Mouse (Mus musculus) hindbrain, embryonic 10.5 days (tissue): ENCODE measurements around the gene Tulp2. TPM values are rescaled to one million over a fixed set of nuclear protein-coding genes. Genes with fewer than 3 reads are reported as not detected.
"Not testable (repeated sequence)": the region's sequence is repeated elsewhere in the genome, so short reads cannot be mapped to it uniquely, and the experiment has no call there.

Experiments used
- DNase-seq: peaks from one replicate; pipeline ENCODE4 v3.0.0-alpha.2; 2017; ENCODE audit warnings: low spot score
- H3K27ac ChIP-seq: fragments of 300-500 bp; sonication (generic); 2 replicates; pipeline ENCODE4 v1.5.1; 2016; ENCODE audit warnings: mild to moderate bottlenecking, moderate library complexity
- H3K27me3 ChIP-seq: fragments of 300-500 bp; sonication (generic); 2 replicates; pipeline ENCODE4 v1.6.1; 2016; ENCODE audit warnings: mild to moderate bottlenecking; ENCODE audit not compliant: poor library complexity, insufficient read depth, severe bottlenecking
- H3K36me3 ChIP-seq: fragments of 300-500 bp; sonication (generic); 2 replicates; pipeline ENCODE4 v1.6.1; 2016; ENCODE audit warnings: mild to moderate bottlenecking, moderate library complexity
- H3K4me1 ChIP-seq: fragments of 300-500 bp; sonication (generic); replicated peaks from 2 replicates; pipeline ENCODE4 v1.6.1; 2016; ENCODE audit warnings: mild to moderate bottlenecking
- H3K4me3 ChIP-seq: fragments of 300-500 bp; sonication (generic); 2 replicates; pipeline ENCODE4 v1.5.1; 2016; ENCODE audit warnings: mild to moderate bottlenecking, moderate library complexity
- H3K9me3 ChIP-seq: fragments of 300-500 bp; sonication (generic); 2 replicates; pipeline ENCODE4 v1.6.1; 2016; ENCODE audit warnings: mild to moderate bottlenecking, moderate library complexity
- WGBS: fragments of 180-500 bp; shearing (Covaris S2); methylation state at CpG from one replicate; pipeline ENCODE4 v1.1.7; 2016; 5-methylcytosine and 5-hydroxymethylcytosine counted together
- polyA plus RNA-seq: library from polyadenylated mRNA; unstranded; fragments of >200 nt; fragmentation: Nextera tagmentation; extraction: Ambion mirVana; gene quantifications from 2 replicates; pipeline ENCODE4 v1.2.1, GENCODE M21; 2016

Gene Tulp2
- polyA plus RNA-seq, 1 experiment from 2014 or later = 0.47 TPM

DNA sequence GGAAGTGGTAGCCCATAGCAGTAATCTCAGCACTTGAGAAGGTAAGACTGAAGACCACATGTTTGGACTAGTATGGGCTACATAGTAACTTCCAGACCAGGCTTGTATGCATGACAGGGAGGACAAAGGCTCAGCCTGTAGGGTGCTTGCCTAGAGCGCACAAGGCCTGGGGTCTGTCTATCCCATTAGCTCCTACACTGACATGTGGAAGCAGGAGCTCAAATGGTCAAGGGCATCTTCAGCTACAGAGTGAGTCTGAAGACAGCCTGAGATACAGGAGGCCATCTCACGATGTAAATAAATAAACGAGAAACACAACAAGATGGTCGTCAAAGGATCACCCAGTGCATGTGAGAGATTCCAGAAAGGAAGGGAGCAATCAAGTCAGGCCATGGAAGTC, 19.4 kb upstream of the Tulp2 start:
- whole genome bisulfite sequencing = 92% methylated on average over 4 of the region's 4 CpGs
- Histone ChIP-seq H3K4me1 (peaks cover 56% of the 10 kb centered on the region), H3K27me3 (no peaks in the 10 kb centered on the region), H3K27ac (no peak overlapping the region), H3K36me3 (peaks cover 63% of the 10 kb centered on the region), H3K9me3 (no peaks in the 10 kb centered on the region), H3K4me3 (no peak overlapping the region)
- no peak for DNase-seq

DNA sequence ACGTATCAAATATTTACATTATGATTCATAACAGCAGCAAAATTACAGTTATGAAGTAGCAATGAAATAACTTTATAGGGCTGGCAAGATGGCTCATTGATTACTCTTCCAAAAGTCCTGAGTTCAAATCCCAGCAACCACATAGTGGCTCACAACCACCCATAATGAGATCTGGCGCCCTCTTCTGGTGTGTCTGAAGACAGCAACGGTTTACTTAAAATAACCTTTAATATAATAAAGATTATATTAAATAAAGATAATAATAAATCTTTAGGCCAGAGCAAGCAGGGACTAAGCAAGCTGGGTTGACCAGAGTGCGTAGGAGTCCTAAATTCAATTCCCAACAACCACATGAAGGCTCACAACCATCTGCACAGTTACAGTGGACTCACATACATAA, 18.8 kb upstream of the Tulp2 start:
- not testable (repeated sequence) for H3K27me3 ChIP-seq, H3K4me3 ChIP-seq, H3K27ac ChIP-seq, DNase-seq, H3K9me3 ChIP-seq
- Histone ChIP-seq H3K36me3 (peaks cover 58% of the 10 kb centered on the region), H3K4me1 (peaks cover 52% of the 10 kb centered on the region)
- 81% methylated on average over 4 of the region's 4 CpGs for WGBS

DNA sequence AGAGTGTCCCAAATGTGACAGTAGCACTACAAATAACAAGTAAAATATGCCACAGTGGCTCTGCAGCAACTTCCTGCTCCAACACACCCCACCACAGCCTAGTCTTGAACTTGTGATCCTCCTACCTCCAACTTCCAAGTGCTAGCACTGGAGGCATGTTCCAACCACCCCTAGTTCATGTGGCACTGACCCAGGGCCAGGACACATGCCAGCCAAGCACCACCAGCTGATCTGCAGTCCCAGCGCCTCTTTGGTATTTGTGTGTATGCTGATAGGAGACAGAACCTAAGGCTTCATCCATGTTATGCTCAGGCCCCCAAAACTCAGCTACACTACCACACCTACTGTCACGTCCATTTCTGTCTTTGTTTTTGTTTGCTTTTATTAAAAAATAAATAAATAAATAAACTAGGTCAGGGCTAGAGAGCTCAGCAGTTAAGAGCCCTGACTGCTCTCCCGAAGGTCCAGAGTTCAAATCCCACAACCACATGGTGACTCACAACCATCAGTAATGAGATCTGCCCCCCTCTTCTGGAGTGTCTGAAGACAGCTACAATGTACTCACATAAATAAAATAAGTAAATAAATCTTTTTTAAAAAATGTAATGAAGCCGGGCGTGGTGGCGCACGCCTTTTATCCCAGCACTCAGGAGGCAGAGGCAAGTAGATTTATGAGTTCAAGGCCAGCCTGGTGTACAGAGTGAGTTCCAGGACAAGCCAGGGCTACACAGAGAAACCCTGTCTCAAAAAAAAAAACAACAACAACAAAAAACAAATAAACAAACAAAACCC, 17.5 kb upstream of the Tulp2 start:
- DNase-seq = no peak
- Histone ChIP-seq H3K4me3 (no peak overlapping the region; the same call in 1 of the 2 replicates), H3K27ac (no peak overlapping the region), H3K27me3 (no peaks in the 10 kb centered on the region), H3K9me3 (no peaks in the 10 kb centered on the region), H3K4me1 (peaks cover 44% of the 10 kb centered on the region), H3K36me3 (peaks cover 49% of the 10 kb centered on the region)
- 95% methylated on average over 7 of the region's 7 CpGs for WGBS

DNA sequence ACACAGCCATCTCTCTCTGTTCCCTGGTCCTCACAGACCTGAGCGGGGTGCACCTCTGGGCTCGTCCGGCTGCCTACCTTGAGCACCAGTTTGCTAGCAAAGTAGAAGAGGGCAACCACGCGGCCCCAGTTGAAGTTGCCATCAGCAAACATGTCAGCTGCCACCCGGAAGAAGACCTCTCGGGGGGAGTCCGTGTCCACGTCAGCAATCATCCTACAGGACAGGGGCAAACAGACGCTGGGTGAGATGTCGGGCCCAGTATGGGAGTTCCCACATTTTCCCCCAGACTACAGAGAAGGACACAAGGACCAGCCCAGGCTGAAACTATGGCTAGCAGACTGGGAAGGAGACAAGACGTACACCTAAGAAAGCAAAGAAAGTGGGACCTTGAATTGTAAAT, 16.6 kb upstream of the Tulp2 start:
- Histone ChIP-seq H3K9me3 (no peaks in the 10 kb centered on the region), H3K4me3 (peak overlapping the region; percentile 84), H3K36me3 (peaks cover 49% of the 10 kb centered on the region), H3K4me1 (peaks cover 41% of the 10 kb centered on the region), H3K27me3 (no peaks in the 10 kb centered on the region), H3K27ac (0 out of 2 replicates have a peak overlapping the region, but pooled peaks have one; percentile 94)
- 95% methylated on average over 12 of the region's 12 CpGs for WGBS
- no peak for DNase-seq

DNA sequence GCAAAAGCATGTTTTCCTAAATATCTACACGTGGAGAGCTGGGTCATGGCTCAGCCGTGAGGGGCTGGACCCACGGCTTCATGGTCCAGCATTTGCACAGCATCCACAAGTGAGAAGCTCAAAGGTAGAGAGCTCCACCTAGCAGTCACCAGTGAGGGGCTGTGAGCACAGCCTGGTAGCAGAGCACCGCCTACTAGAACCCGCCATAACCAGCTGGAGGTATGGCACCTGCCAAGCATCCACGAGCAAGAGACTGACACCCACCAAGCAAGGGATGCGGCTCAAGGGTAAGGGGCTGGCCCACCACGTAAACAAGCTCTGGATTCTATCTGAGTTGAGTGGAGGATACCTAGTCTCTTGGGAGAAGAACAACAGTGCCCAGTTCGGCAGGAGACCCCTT, 16.1 kb upstream of the Tulp2 start:
- no peaks in the 10 kb centered on the region for H3K9me3 ChIP-seq
- H3K27me3 ChIP-seq = no peaks in the 10 kb centered on the region
- DNase-seq = no peak
- H3K36me3 ChIP-seq = peaks cover 49% of the 10 kb centered on the region
- peak overlapping the region; percentile 94 for H3K27ac ChIP-seq
- WGBS = 84% methylated on average over 9 of the region's 9 CpGs
- H3K4me3 ChIP-seq = peak overlapping the region; percentile 84
- H3K4me1 ChIP-seq = peaks cover 37% of the 10 kb centered on the region

DNA sequence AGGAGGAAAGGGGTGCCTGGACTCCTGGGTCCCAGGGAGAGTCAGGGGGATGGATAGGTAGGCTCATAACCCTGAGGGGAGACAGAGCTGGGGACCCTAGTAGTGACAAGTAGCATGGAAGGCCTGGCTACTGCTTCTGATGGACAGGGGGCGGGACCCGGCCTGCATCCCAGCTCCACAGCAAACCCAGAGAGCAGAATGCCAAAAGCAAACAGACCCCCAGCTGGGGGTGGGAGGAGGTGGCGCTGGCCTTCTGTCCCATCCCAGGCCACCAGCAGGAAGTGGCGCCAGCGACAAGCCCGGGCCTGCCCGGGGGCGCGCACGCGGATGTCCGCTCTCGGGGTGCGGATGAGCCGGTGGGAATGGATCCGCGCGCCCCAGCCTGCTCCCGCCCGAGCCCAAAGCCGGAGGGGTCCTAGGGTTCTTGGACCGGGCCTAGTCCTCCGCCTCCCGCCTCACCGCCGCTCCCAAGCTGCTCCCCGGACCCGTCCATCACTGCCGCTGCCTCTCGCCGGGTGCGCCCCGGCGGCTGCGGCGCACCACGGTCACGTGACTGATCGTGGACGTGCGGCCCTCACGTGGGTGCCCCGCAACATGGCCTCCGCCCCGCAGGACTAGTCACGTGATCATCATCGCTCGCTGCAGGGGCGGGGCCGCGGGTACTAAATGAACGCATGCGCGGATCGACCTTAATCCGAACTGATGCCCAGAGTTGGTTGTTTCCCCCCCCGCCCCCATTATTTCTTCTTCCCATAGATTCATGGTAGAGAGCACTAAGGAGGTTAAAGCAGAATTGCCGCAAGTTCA, 15.2 kb upstream of the Tulp2 start, which contains the start of gene Bax:
Gene Bax (minus strand): TSS at position 616 of the 807 bp plus-strand sequence.
- DNase-seq = peak; percentile 96
- under 1% methylated on average over 54 of the region's 58 CpGs for WGBS
- peak within 1 kb of the TSS; percentile 94 for H3K27ac ChIP-seq
- peaks cover 40% of the 10 kb centered on the region for H3K36me3 ChIP-seq
- H3K27me3 ChIP-seq = no peaks in the 10 kb centered on the region
- no peaks in the 10 kb centered on the region for H3K9me3 ChIP-seq
- H3K4me1 ChIP-seq = peaks cover 28% of the 10 kb centered on the region
- peak within 1 kb of the TSS; percentile 84 for H3K4me3 ChIP-seq

DNA sequence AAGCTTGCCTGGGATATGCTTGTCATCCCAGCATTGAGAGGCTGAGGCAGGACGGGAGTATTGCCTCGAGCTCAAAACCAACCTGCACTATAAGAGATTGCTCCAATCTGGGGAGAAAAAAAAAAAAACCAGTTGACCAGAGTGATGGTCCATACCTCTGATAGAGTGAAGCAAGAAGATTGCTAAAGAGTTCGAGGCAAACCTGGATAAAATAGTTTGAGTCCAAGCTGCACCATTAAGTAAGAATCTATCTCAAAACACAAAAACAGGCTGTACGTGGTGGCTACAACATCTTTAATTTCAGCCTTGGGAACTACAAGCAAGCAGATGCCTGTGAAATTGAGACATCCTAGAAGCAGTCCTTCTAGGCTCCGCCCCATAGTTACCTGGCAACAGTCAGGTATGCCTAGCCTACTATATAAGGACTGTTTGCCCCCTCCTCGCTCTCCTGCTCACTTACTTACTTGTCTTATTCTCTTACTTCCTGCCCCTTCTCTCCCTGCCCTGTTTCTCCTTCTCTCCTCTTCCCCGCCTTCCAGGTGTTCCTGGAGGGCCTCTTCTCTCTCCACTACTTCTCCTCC, 14.5 kb upstream of the Tulp2 start:
- Histone ChIP-seq H3K27me3 (no peaks in the 10 kb centered on the region), H3K36me3 (peaks cover 35% of the 10 kb centered on the region), H3K4me3 (peak overlapping the region; percentile 84), H3K9me3 (no peaks in the 10 kb centered on the region), H3K4me1 (peaks cover 23% of the 10 kb centered on the region), H3K27ac (peak overlapping the region; percentile 94)
- DNase-seq = no peak
- 34% methylated on average over 7 of the region's 7 CpGs for WGBS

DNA sequence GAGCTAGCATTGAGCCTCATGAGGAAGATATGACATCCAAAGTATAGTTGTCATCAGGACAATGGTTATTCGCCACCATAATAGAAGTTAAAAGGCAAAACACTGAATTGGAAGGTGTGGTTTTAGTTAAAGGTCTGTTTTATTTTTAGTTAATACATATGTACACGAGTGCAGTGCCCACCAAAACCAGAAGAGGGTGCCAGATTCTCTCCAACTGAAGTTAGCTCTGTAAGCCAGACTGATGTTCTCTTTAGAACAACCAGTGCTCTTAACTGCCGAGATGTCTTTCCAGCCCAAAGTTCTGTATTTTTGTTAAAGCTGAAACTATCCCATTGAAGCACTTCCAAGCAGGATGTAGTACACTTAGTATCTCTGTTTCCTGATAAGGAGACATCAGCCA, 10.8 kb upstream of the Tulp2 start:
- Histone ChIP-seq H3K9me3 (no peaks in the 10 kb centered on the region), H3K4me3 (no peak overlapping the region), H3K27ac (no peak overlapping the region), H3K4me1 (peaks cover 12% of the 10 kb centered on the region), H3K27me3 (no peaks in the 10 kb centered on the region), H3K36me3 (peaks cover 13% of the 10 kb centered on the region; the same call in 1 of the 2 replicates)
- WGBS = 15% methylated on average over 3 of the region's 3 CpGs
- DNase-seq = peak; percentile 63

DNA sequence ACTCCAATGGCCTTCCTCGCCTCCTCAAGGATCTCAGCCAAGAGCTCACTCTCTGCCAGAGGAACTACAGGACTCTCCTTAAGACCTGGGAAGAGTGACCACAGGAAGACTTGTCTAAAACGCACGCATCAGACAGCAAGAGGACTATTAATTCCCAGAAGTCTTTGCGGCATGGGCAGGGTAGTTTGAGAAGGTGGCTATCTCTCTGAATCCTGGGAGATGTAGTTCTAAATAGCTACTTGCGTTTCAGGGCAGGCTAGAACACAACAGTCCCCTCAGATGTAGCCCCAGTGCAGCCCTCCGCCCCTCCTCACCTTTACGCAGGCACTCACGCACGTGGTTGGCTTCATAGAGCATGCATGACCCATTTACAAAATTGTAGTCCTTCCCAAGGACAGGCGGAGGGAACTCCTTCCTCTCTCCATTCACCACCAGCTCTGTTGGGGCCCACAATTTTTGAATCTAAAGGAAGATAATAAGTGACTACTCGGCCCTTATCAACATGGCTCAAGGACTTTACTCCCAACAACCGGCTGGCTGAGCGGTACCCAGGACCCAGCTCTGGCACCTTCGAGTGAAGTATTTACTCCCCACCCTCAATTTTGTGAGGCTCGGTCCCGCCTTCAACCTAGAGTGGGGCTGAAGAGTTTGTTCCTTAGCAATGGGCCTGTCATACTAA, 6.2 kb upstream of the Tulp2 start:
- no peaks in the 10 kb centered on the region for H3K9me3 ChIP-seq

DNA sequence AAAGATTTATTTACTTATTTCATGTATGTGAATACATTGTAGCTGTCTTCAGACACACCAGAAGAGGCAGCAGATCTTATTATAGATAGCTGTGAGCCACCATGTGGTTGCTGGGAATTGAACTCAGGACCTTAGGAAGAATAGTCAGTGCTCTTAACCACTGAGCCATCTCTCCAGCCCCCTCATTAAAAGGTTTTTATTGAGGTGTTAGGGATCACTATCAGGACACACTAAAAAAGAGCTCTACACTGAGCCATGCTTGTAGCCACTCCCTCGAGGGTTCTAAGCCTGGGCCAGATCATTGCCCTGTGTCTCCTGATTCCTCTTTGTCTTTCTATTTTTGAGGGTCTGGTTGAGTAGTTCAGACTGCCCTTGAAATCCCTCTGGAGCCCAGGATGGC, 5.2 kb upstream of the Tulp2 start:
- H3K4me3 ChIP-seq = no peak overlapping the region
- no peak for DNase-seq
- WGBS = 60% methylated on average over 1 of the region's 1 CpGs
- no peaks in the 10 kb centered on the region for H3K4me1 ChIP-seq
- H3K27ac ChIP-seq = no peak overlapping the region
- no peaks in the 10 kb centered on the region for H3K9me3 ChIP-seq
- no peaks in the 10 kb centered on the region for H3K27me3 ChIP-seq
- H3K36me3 ChIP-seq = peaks cover 21% of the 10 kb centered on the region

More for the DNA sequence above, 6.2 kb upstream of the Tulp2 start:
- Histone ChIP-seq H3K36me3 (peaks cover 21% of the 10 kb centered on the region), H3K27me3 (no peaks in the 10 kb centered on the region), H3K27ac (0 out of 2 replicates have a peak overlapping the region, but pooled peaks have one; percentile 13), H3K4me1 (no peaks in the 10 kb centered on the region), H3K4me3 (peak overlapping the region; percentile 18; the same call in 1 of the 2 replicates)
- WGBS = 72% methylated on average over 16 of the region's 16 CpGs
- no peak for DNase-seq

DNA sequence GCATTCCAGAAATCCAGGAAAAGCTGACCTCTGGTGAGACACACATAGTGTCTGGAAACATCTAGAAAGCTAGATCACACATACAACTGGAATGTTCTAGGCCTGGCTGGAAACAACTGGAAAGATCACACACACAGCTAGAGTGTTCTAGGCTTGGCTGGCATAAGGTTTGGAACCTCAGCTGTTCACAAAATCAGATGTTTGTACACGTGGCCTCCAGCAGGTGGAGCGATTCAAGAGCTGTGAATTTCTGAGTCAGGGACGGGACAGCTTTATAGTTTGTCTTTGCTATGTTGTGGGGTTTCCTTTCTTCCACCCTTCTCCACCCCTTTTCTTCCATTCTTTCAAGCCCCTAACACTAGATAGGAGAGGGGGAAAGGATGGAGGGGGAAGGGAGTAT, 4.7 kb upstream of the Tulp2 start:
- Histone ChIP-seq H3K27me3 (no peaks in the 10 kb centered on the region), H3K4me3 (no peak overlapping the region), H3K36me3 (peaks cover 21% of the 10 kb centered on the region), H3K27ac (no peak overlapping the region), H3K9me3 (no peaks in the 10 kb centered on the region), H3K4me1 (no peaks in the 10 kb centered on the region)
- DNase-seq = peak; percentile 45
- 25% methylated on average over 3 of the region's 3 CpGs for WGBS

DNA sequence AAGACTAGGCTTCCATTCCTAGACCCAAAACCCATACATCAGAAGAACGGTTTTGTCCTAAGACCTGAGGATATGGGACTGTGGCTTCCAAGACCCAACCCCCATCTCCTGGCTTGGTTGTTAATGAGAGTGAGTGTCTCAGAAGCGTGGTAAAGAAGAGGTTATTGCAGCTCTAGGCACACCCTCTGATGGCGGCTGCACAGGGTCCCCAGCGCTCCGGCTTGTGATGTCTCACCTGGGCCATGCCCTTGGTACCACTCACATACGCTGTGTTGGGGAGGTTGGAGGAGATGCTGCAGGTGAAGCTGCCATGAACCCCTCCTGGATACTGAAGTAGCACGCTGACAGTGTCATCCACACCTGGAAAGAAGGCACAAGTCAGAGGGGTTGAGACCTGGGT, 2.9 kb upstream of the Tulp2 start:
- 95% methylated on average over 7 of the region's 7 CpGs for WGBS
- Histone ChIP-seq H3K27me3 (no peaks in the 10 kb centered on the region), H3K4me3 (no peak overlapping the region), H3K27ac (no peak overlapping the region), H3K9me3 (no peaks in the 10 kb centered on the region), H3K4me1 (no peaks in the 10 kb centered on the region), H3K36me3 (peaks cover 21% of the 10 kb centered on the region)
- DNase-seq = no peak
